9 mouse cellular contexts compared by ENCODE assay signal in the genomic region with DNA sequence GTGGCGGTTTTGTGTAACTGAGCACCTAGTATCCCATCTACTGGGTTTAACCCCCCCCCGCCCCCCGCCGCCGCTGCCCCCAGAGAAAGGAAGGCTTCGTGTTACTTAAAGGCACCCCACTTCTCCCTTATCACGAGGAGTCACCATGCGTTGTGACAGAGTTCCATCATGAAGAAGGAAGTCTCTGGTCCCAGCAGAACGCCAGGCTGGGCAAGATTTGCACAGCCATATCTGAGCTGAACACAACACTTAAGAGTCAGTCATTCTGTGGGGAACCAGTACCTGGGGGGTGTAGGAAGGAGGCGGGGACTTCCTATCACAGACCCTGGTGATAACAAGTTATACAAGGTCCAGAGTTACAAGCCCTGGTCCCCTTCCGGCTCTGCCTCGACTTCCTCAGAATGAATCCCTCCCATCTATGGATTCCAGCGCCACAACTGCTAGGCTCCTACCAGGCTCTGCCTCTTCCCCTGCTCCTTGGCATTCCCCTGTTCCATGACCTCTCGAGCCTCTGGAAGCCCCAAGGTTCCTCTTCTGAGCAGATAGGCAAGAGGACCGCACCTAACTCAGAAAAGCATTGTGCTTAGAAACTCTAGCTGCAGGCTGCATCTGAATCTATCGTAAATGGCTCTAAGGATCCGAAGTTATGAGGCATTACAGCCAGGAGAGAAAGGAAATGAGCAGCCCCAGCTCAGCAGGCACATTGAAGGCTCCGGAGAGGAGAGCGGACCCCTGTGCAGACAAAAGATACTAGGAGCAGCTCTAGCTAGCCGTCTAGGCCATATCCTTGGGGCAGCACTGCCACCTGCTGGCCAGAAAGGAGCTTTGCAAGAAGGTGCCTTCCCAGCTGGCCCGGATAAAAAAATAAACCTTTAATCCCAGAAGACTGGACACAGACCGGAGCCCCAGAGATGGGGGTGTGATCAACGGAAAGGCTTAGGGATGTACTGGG. TPM values are rescaled to one million over a fixed set of nuclear protein-coding genes. Genes with fewer than 3 reads are reported as not detected.
A peak's percentile ranks its signal among the peaks of the same experiment; 100 is the strongest.
DNase-seq lines count a peak whose midpoint lies in the region; ATAC-seq lines count a peak whose summit lies in the region.
"Had no signal": no experiment of that assay in that cellular context is flagged by ENCODE, and none has a peak within 500 bp of the region (broad histone marks: within the 10 kb centered on the region; RNA-seq: fewer than 3 reads in every experiment).

No protein-coding gene starts in this region.

- peak; percentile 39 to 58 for DNase-seq in urinary bladder, adult 18-20 months (ENCODE audit: low spot score in 2 of 2)
- DNase-seq in urinary bladder, postnatal 10 days (ENCODE audit: low spot score) = no peak
- DNase-seq in embryo, embryonic 10 days (ENCODE audit: low spot score) = peak; percentile 86
- peak; percentile 93 for DNase-seq in heart, adult 11 months
- peak; percentile 61 for DNase-seq in kidney, adult 18-20 months
- DNase-seq in limb, embryonic 10.5 days (ENCODE audit: low spot score) = peak; percentile 84
- DNase-seq in spleen, postnatal 10 days (ENCODE audit: low spot score in 2 of 2) = peak; percentile 43 to 70

- no peaks in the 10 kb centered on the region for H3K27me3 ChIP-seq in limb, embryonic 10.5 days (ENCODE audit: low read depth, poor library complexity, severe bottlenecking)
- no peaks in the 10 kb centered on the region for H3K27me3 ChIP-seq in midbrain, embryonic 15.5 days (replicated peaks)
- H3K27me3 ChIP-seq: embryonic facial prominence, embryonic 13.5 days had no signal

- peak overlapping the region; percentile 16; the same call in 1 of the 2 replicates for H3K4me2 ChIP-seq in midbrain, embryonic 15.5 days
- H3K4me2 ChIP-seq: embryonic facial prominence, embryonic 13.5 days had no signal

- peak overlapping the region; percentile 27; the same call in 1 of the 2 replicates for H3K9ac ChIP-seq in midbrain, embryonic 15.5 days
- H3K9ac ChIP-seq: embryonic facial prominence, embryonic 13.5 days had no signal

- H3K4me1 ChIP-seq in limb, embryonic 10.5 days = no peaks in the 10 kb centered on the region; the same call in 1 of the 2 replicates
- peaks cover 5% of the 10 kb centered on the region for H3K4me1 ChIP-seq in midbrain, embryonic 15.5 days

- H3K36me3 ChIP-seq in limb, embryonic 10.5 days = no peaks in the 10 kb centered on the region
- no peaks in the 10 kb centered on the region for H3K36me3 ChIP-seq in midbrain, embryonic 15.5 days (replicated peaks)
- H3K36me3 ChIP-seq: embryonic facial prominence, embryonic 13.5 days had no signal

- no peaks in the 10 kb centered on the region for H3K9me3 ChIP-seq in limb, embryonic 10.5 days (replicated peaks)
- no peaks in the 10 kb centered on the region for H3K9me3 ChIP-seq in midbrain, embryonic 15.5 days
- H3K9me3 ChIP-seq: embryonic facial prominence, embryonic 13.5 days had no signal

- ATAC-seq in midbrain, embryonic 15.5 days (replicated peaks) = peak; percentile 91

- H3K4me3 ChIP-seq in limb, embryonic 10.5 days = no peak overlapping the region
- no peak overlapping the region for H3K4me3 ChIP-seq in midbrain, embryonic 15.5 days
- H3K4me3 ChIP-seq: embryonic facial prominence, embryonic 13.5 days had no signal

- WGBS in limb, embryonic 10.5 days = 61% methylated on average over 23 of the region's 23 CpGs
- WGBS in midbrain, embryonic 15.5 days = 55% methylated on average over 23 of the region's 23 CpGs

- 0 out of 2 replicates have a peak overlapping the region, but pooled peaks have one; percentile 15 for H3K27ac ChIP-seq in limb, embryonic 10.5 days
- H3K27ac ChIP-seq in midbrain, embryonic 15.5 days = peak overlapping the region; percentile 53; the same call in 1 of the 2 replicates
- H3K27ac ChIP-seq: embryonic facial prominence, embryonic 13.5 days had no signal

RNA-seq across cellular contexts. Expression of a gene that starts 51.0 kb away (rescaled TPM):
- polyA plus RNA-seq in limb, embryonic 10.5 days (2016; fragmentation: Nextera tagmentation; extraction: Ambion mirVana) = 61.0 and 67.6 TPM in 2 replicates
- polyA plus RNA-seq in midbrain, embryonic 15.5 days (2015; fragmentation: Nextera tagmentation; extraction: Ambion mirVana) = 93.0 and 94.3 TPM in 2 replicates

RNA-seq across cellular contexts. Expression of a gene that starts 51.0 kb away (rescaled TPM):
- polyA plus RNA-seq in limb, embryonic 10.5 days (2016; fragmentation: Nextera tagmentation; extraction: Ambion mirVana) = 45.4 and 47.7 TPM in 2 replicates
- polyA plus RNA-seq in midbrain, embryonic 15.5 days (2015; fragmentation: Nextera tagmentation; extraction: Ambion mirVana) = 57.5 and 64.8 TPM in 2 replicates
